Mouse (Mus musculus) neural tube, postnatal 0 days (tissue): ENCODE measurements around the gene Map3k12. TPM values are rescaled to one million over a fixed set of nuclear protein-coding genes. Genes with fewer than 3 reads are reported as not detected.

Source experiments
- polyA plus RNA-seq: library from polyadenylated mRNA; unstranded; fragments of >200 nt; fragmentation: Nextera tagmentation; extraction: Ambion mirVana; gene quantifications from 2 replicates; pipeline ENCODE4 v1.2.1, GENCODE M21; 2015

The Map3k12 gene
- 41.5 and 48.6 TPM in 2 replicates for polyA plus RNA-seq

GRCm38 (mm10) chr15:102516728-102517404 lies at the start of gene Map3k12:
Gene Map3k12, minus strand, starts transcription at chr15:102517064.

GRCm38 (mm10) chr15:102524892-102525485 lies 8.1 kb upstream of the Map3k12 start, which contains the start of gene Npff:
Gene Npff, minus strand, starts transcription at chr15:102524942.

GRCm38 (mm10) chr15:102517976-102518858 lies 1.4 kb upstream of the Map3k12 start, which contains the start of gene Tarbp2:
Gene Tarbp2, plus strand, starts transcription at chr15:102518192.

GRCm38 (mm10) chr15:102503447-102503846 lies 13.4 kb downstream of the Map3k12 start, which contains the start of gene Gm10337:
Gene Gm10337, plus strand, starts transcription at chr15:102503722.

GRCm38 (mm10) chr15:102470183-102470604 lies 46.7 kb downstream of the Map3k12 start, which contains the start of gene Pcbp2:
Gene Pcbp2, plus strand, starts transcription at chr15:102470539.

GRCm38 (mm10) chr15:102458904-102459317 lies 58.0 kb downstream of the Map3k12 start, which contains the start of gene Prr13:
Gene Prr13, plus strand, starts transcription at chr15:102459028.

Other genes with a start within 250 kb of the Map3k12 start
- gene Gm9918, start 246.5 kb downstream of the Map3k12 start, polyA plus RNA-seq = 0.06 and 0.10 TPM in 2 replicates
- gene Mfsd5, start 237.6 kb downstream of the Map3k12 start, polyA plus RNA-seq = 67.6 and 67.7 TPM in 2 replicates
- 1.8 and 2.0 TPM in 2 replicates for gene Espl1, start 220.8 kb downstream of the Map3k12 start, polyA plus RNA-seq
- 546 and 574 TPM in 2 replicates for gene Pfdn5, start 190.9 kb downstream of the Map3k12 start, polyA plus RNA-seq
- gene Myg1, start 185.4 kb downstream of the Map3k12 start, polyA plus RNA-seq = 69.0 and 80.3 TPM in 2 replicates
- 29.8 and 30.2 TPM in 2 replicates for gene Aaas, start 166.3 kb downstream of the Map3k12 start, polyA plus RNA-seq
- gene Sp7, start 149.9 kb downstream of the Map3k12 start, polyA plus RNA-seq = 0.51 and 0.67 TPM in 2 replicates
- 2.4 and 2.8 TPM in 2 replicates for gene Sp1, start 110.9 kb downstream of the Map3k12 start, polyA plus RNA-seq
- gene Amhr2, start 71.7 kb downstream of the Map3k12 start, polyA plus RNA-seq = 0.09 and 0.28 TPM in 2 replicates
- gene Prr13, start 58.0 kb downstream of the Map3k12 start, polyA plus RNA-seq = 69.7 and 79.1 TPM in 2 replicates
- gene Pcbp2, start 46.5 kb downstream of the Map3k12 start, polyA plus RNA-seq = 117 and 122 TPM in 2 replicates
- gene Gm10337, start 13.3 kb downstream of the Map3k12 start, polyA plus RNA-seq = 14.2 TPM in 1 of 2 replicates, not detected in the other
- gene Tarbp2, start 1.1 kb upstream of the Map3k12 start, polyA plus RNA-seq = 81.1 and 92.2 TPM in 2 replicates
- 11.5 and 12.7 TPM in 2 replicates for gene Npff, start 7.9 kb upstream of the Map3k12 start, polyA plus RNA-seq
- gene Gm28047, start 108.0 kb upstream of the Map3k12 start, polyA plus RNA-seq = not detected in 2 replicates
- gene Atf7, start 108.4 kb upstream of the Map3k12 start, polyA plus RNA-seq = 15.5 and 16.8 TPM in 2 replicates
- 52.6 and 64.3 TPM in 2 replicates for gene Atp5g2, start 155.3 kb upstream of the Map3k12 start, polyA plus RNA-seq
- gene Calcoco1, start 205.1 kb upstream of the Map3k12 start, polyA plus RNA-seq = 19.3 and 24.4 TPM in 2 replicates